Mouse (Mus musculus): ENCODE data around the gene Dot1l.
"Not testable (repeated sequence)": the region's sequence is repeated elsewhere in the genome, so short reads cannot be mapped to it uniquely, and the experiment has no call there.

Dot1l gene

GRCm38 (mm10) chr10:80808985-80809632 is 54.1 kb downstream of the Dot1l start:
- peak; percentile 39 for DNase-seq (ENCODE audit: low read depth, low spot score)

- DNase-seq (ENCODE audit: low read depth, low spot score): no peak
Measured at GRCm38 (mm10) chr10:80810084-80810483, 55.1 kb downstream of the Dot1l start.

- DNase-seq (ENCODE audit: low read depth, low spot score): no peak
Measured at GRCm38 (mm10) chr10:80812391-80813041, 57.5 kb downstream of the Dot1l start.

DNA sequence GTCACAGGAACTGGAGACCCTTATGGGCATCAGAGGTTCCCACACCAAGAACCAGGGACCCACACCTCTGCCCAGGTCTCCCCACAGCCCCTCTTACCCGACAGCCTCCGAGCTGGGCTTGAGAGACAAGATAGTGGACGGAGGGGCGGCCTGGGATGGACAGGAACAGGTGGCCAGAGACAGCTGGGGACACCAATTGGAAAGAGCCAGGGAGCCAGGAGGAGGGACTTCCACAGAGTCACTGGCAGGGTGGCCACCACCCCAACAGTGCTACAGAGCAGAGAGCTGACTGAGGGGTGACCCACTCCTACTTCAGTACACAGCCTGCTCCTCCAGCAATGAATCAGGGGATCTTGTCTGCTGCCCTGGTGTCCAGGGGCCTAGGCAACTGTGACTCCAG is 58.4 kb downstream of the Dot1l start, which contains the start of gene Jsrp1:
Gene Jsrp1, minus strand, starts transcription at position 133 of the 400 bp plus-strand sequence.
- DNase-seq (ENCODE audit: low read depth, low spot score): no peak

GRCm38 (mm10) chr10:80814800-80815199 is 59.8 kb downstream of the Dot1l start:
- DNase-seq (ENCODE audit: low read depth, low spot score): no peak

DNA sequence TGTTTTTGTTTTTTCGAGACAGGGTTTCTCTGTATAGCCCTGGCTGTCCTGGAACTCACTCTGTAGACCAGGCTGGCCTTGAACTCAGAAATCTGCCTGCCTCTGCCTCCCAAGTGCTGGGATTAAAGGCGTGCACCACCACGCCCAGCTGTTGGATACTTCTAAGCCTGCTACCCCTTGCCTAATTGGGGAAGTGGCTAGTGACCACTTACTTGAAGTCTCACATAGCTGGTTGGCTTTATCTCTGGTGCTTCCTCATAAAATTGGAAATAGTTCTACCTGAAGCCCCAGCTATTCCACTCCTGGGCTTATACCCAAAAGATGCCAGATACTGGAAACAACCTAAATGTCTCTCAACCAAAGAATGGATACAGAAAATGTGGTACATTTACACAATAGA is 61.3 kb downstream of the Dot1l start:
- DNase-seq (ENCODE audit: low read depth, low spot score): not testable (repeated sequence)

GRCm38 (mm10) chr10:80817164-80817563 is 62.2 kb downstream of the Dot1l start:
- no peak for DNase-seq (ENCODE audit: low read depth, low spot score)

DNA sequence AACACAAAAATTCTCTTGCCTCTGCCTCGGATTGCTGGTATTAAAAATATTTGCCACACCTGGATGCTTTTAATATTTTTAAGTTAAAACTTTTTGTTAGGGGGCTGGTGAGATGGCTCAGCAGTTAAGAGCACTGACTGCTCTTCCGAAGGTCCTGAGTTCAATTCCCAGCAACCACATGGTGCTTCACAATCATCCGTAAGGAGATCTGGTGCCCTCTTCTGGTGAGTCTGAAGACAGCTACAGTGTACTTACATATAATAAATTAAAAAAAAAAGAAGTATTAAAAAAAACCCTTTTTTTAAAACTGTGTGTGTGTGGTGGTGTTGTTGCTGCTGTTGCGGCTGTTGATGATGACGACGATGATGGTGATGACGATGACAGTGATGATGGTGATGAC is 62.9 kb downstream of the Dot1l start:
- peak; percentile 62 for DNase-seq (ENCODE audit: low read depth, low spot score)

DNA sequence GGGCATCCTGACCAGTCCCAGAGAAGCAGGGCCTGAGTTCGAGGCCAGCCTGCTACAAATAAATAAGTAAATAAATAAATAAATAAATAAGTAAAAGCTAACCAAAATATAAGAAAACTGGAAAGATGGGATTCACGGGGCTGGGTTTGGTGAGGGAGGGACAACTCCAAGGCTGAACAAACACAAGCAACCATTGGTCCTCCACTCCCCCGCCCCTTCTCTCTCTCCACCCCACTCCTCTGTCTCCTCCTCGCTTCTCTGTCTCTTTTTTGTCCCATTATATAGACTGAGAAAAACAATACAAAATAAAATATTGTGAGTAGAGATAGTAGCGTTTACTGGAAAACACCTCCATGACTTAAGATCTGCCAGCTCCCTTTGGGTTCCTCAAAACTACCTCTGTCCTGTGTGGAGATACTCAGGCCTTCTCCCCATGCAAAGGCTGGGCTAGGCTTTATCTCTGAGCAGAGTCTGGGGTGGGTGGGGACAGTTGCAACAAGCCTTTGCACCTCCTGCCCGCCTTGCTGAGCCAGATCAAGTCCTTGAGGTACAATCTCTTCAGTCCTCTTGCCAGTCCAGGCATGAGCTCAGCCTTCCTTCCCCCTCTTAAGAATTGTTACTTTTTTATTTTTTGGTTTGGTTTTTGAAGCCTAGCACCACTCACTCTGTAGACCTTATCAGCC is 63.7 kb downstream of the Dot1l start:
- no peak for DNase-seq (ENCODE audit: low read depth, low spot score)

DNA sequence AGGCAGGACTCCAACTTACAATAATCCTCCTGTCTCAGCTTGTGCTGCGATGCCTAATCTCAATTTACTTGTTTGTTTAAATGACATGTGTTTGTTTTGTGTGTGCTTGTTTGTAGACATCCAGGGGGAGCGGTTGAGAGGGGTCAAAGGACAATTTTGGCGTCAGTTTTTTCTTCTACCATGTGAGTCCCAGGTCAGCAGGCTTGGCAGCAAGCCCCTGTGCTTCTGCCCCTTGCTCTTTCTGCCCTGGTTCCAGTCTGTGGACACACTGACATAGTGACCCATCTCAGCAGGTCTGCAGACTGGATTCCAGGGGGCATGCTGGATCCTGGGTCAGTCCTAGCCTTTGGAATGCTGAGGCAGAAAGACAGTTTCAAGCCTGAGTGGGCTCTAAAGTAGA is 64.4 kb downstream of the Dot1l start:
- DNase-seq (ENCODE audit: low read depth, low spot score): no peak

DNA sequence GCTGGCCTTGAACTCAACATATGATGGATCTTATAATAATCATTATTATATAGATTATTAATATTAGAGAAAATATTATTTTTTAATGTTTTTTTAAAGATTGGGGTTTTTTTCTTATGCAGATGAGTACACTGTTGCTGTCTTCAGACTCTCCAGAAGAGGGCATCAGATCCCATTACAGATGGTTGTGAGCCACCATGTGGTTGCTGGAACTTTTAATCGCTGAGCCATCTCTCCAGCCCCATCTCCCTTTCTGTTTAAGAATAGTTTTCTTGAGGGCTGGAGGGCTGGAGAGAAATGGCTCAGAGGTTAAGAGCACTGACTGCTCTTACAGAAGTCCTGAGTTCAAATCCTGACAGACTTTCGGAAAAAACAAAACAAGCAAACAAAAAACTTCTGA is 67.0 kb downstream of the Dot1l start:
- peak; percentile 67 for DNase-seq (ENCODE audit: low read depth, low spot score)

DNA sequence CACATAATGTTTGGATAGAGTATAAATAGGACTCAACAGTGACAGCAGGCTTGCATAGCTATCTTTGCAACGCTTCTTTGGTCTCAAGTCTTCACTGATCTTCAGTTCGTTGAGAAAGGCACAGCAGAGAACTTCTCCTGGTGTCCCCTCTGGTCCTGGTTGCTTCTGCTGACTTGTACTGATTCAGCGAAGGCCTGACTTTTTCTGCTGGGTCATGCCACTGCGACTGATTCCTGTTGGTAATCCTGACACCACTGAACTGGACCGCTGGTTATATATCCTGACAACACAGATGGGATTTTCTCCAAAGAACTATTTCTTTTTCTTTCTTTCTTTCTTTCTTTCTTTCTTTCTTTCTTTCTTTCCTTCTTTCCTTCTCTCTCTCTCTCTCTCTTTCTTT is 67.5 kb downstream of the Dot1l start:
- DNase-seq (ENCODE audit: low read depth, low spot score): no peak

DNA sequence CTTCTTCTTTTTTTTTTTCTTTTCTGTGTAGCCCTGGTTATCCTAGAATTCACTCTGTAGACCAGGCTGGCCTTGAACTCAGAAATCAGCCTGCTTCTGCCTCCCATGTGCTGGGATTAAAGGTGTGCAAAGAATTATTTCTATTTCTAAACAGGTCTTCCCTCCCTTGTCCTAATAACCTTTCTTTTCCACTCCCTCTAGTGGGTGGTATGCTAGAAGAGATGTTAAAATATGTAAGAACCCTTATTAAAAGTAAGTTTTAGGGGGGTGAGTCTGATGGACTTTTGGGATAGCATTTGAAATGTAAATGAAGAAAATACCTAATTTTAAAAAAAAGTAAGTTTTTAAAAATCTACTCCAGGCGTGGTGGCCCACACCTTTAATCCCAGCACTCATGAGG is 68.3 kb downstream of the Dot1l start:
- DNase-seq (ENCODE audit: low read depth, low spot score): no peak

DNA sequence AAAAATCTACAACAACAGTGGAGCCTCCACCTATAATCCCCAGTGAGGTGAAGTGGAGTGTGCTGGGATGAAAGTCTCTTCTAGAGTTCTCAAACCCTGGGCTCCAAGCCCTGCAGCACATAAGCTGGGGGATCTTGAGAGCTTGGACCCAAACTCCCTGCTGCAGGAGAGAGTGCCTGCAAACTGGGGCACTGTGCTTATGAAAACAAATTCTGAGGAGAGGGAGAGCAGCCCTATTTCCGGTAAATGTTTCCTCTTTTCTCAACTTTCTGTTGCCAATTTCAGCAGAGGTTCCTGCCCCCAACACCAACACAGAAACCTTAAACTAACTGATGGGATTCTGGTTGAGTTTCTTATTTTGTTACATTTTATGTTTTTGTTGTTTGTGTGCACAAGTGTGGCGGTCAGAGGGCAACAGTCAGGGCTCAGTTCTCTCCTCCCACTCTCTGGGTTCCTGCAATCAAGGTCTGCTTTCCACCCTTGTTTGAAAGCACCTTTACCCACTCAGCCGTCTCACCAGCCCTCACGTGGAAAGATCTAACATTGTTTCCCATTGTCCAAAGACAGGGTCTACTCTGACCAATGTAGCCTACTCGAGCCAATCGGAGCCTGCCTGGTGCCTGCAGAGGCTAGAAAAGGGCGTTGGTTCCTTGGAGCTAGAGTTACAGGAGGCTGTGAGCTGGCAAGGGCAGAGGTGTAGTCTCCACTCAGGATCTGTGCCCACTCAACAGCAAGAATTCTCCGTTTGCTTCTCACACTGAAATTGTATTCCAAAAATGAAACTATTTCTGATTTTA is 69.0 kb downstream of the Dot1l start:
- DNase-seq (ENCODE audit: low read depth, low spot score): peak; percentile 52

- no peak for DNase-seq (ENCODE audit: low read depth, low spot score)
Measured at GRCm38 (mm10) chr10:80824827-80825226, 69.8 kb downstream of the Dot1l start.

GRCm38 (mm10) chr10:80826151-80827062 is 71.4 kb downstream of the Dot1l start, which contains the start of gene Oaz1:
Gene Oaz1, plus strand, starts transcription at chr10:80826656.
- DNase-seq (ENCODE audit: low read depth, low spot score): peak; percentile 100

- DNase-seq (ENCODE audit: low read depth, low spot score): no peak
Measured at GRCm38 (mm10) chr10:80827063-80827869, 72.3 kb downstream of the Dot1l start.

GRCm38 (mm10) chr10:80827870-80828420 is 72.9 kb downstream of the Dot1l start:
- DNase-seq (ENCODE audit: low read depth, low spot score): no peak

GRCm38 (mm10) chr10:80828587-80828986 is 73.6 kb downstream of the Dot1l start:
- not testable (repeated sequence) for DNase-seq (ENCODE audit: low read depth, low spot score)

Data from ZHBTc4 (cell line).